Mouse (Mus musculus) gonadal fat pad, adult 2 months (tissue): ENCODE results near the gene Olfr295. TPM values are rescaled to one million over a fixed set of nuclear protein-coding genes. Genes with fewer than 3 reads are reported as not detected.

ENCODE experiments used
- DNase-seq: peaks from one replicate; pipeline ENCODE4 v3.0.0-alpha.2; 2012; ENCODE audit warnings: low read depth
- polyA plus RNA-seq: library from polyadenylated mRNA; depleted of rRNA; stranded (reverse); fragments of >200 nt; gene quantifications from 2 replicates; pipeline ENCODE4 v1.2.3, GENCODE M21; 2012; rRNA removed

The Olfr295 gene
- polyA plus RNA-seq: not detected in 2 replicates

- DNase-seq: no peak
These were observed at the start of gene Olfr295 for GRCm38 (mm10) chr7:86583562-86583961. Gene Olfr295 (plus strand): TSS chr7:86583862.

- no peak for DNase-seq
These were observed 32.9 kb downstream of the Olfr295 start, which contains the start of gene Olfr294 for GRCm38 (mm10) chr7:86616543-86616942. Gene Olfr294 (minus strand): TSS chr7:86616643.

Other genes with a start within 250 kb of the Olfr295 start
- not detected in 2 replicates for gene Olfr307, start 246.3 kb upstream of the Olfr295 start, polyA plus RNA-seq
- gene Olfr305, start 216.9 kb upstream of the Olfr295 start, polyA plus RNA-seq: not detected in 2 replicates
- gene Olfr304, start 197.2 kb upstream of the Olfr295 start, polyA plus RNA-seq: not detected in 2 replicates
- not detected in 2 replicates for gene Olfr303, start 186.1 kb upstream of the Olfr295 start, polyA plus RNA-seq
- gene Olfr301, start 180.0 kb upstream of the Olfr295 start, polyA plus RNA-seq: not detected in 2 replicates
- not detected in 2 replicates for gene Olfr299, start 123.9 kb upstream of the Olfr295 start, polyA plus RNA-seq
- not detected in 2 replicates for gene Olfr298, start 91.4 kb upstream of the Olfr295 start, polyA plus RNA-seq
- gene Olfr297, start 63.9 kb upstream of the Olfr295 start, polyA plus RNA-seq: not detected in 2 replicates
- gene Olfr294, start 32.8 kb downstream of the Olfr295 start, polyA plus RNA-seq: not detected in 2 replicates
- not detected in 2 replicates for gene Olfr293, start 65.2 kb downstream of the Olfr295 start, polyA plus RNA-seq
- not detected in 2 replicates for gene Olfr292, start 104.5 kb downstream of the Olfr295 start, polyA plus RNA-seq
- 16.9 and 24.6 TPM in 2 replicates for gene Folh1, start 192.1 kb downstream of the Olfr295 start, polyA plus RNA-seq
- not detected in 2 replicates for gene Vmn2r77, start 211.2 kb downstream of the Olfr295 start, polyA plus RNA-seq